In the genomic region with DNA sequence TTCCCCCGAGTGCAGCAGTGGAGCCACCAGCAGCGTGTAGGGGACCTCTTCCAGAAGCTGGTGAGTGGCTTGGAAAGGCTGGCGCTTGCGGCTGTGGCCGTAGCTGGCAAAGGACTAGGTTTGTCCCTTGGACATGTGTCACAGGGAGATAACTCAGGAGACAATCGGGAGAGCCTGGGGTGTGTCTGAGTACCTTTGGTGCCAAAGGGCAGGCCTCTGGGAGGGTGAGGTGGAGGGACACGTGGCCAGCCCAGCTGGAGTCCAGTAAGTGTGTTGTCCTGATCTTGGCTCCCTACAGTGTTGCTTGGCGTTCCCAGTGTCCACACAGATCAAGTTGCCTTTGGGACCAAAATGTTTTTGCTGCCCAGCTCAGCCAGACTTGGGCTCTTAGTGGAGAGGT, we compare ENCODE assay signal across 15 mouse cellular contexts.
A peak's percentile ranks its signal among the peaks of the same experiment; 100 is the strongest.
DNase-seq lines count a peak whose midpoint lies in the region; ATAC-seq lines count a peak whose summit lies in the region.
"Had no signal": no experiment of that assay in that cellular context is flagged by ENCODE, and none has a peak within 500 bp of the region (broad histone marks: within the 10 kb centered on the region; RNA-seq: fewer than 3 reads in every experiment).

No protein-coding gene starts in this region.

- peaks cover 4% of the 10 kb centered on the region; the same call in 1 of the 2 replicates for H3K9me3 ChIP-seq in kidney, embryonic 16.5 days (ENCODE audit: low read length)
- H3K9me3 ChIP-seq: stomach, embryonic 15.5 days had no signal

- 71% methylated on average over 8 of the region's 8 CpGs for WGBS in kidney, embryonic 16.5 days

- H3K27me3 ChIP-seq in kidney, embryonic 16.5 days (ENCODE audit: insufficient read depth, low read length), result no peaks in the 10 kb centered on the region
- H3K27me3 ChIP-seq: stomach, embryonic 15.5 days had no signal

- H3K4me2 ChIP-seq in kidney, embryonic 16.5 days (replicated peaks; ENCODE audit: low read depth, low read length), result no peak overlapping the region
- H3K4me2 ChIP-seq: lung, embryonic 14.5 days; stomach, embryonic 15.5 days had no signal

- ATAC-seq in kidney, embryonic 16.5 days (ENCODE audit: low FRiP score, low TSS enrichment), result no peak
- ATAC-seq in megakaryocyte-erythroid progenitor cell, adult 5-6 weeks (replicated peaks; ENCODE audit: low FRiP score, low TSS enrichment, poor library complexity, severe bottlenecking), result 0 out of 2 replicates have a peak, but pooled peaks have one; percentile 25

- no peaks in the 10 kb centered on the region for H3K4me1 ChIP-seq in kidney, embryonic 16.5 days (ENCODE audit: insufficient read depth, low read length)
- H3K4me1 ChIP-seq: stomach, embryonic 15.5 days had no signal

- no peak overlapping the region for H3K4me3 ChIP-seq in kidney, embryonic 16.5 days (ENCODE audit: low read length)
- H3K4me3 ChIP-seq: erythroblast, embryonic 14.5 days; myocyte; stomach, embryonic 15.5 days had no signal

- no peak overlapping the region for H3K27ac ChIP-seq in kidney, embryonic 16.5 days (ENCODE audit: low read length)
- H3K27ac ChIP-seq: kidney, postnatal 0 days; stomach, embryonic 15.5 days had no signal

- no peak overlapping the region for H3K9ac ChIP-seq in kidney, embryonic 16.5 days (replicated peaks; ENCODE audit: low read length)
- H3K9ac ChIP-seq: lung, embryonic 14.5 days; stomach, embryonic 15.5 days had no signal

- peaks cover 41% of the 10 kb centered on the region for H3K36me3 ChIP-seq in kidney, embryonic 16.5 days (ENCODE audit: insufficient read depth, low read length)
- H3K36me3 ChIP-seq: G1E had no signal

- DNase-seq in cerebellum, adult 18-20 months, result peak; percentile 49
- DNase-seq in cerebellum, adult 9-10 months, result no peak
- DNase-seq in kidney, adult 9 months, result peak; percentile 56
- peak; percentile 79 for DNase-seq in heart, adult 9 months (ENCODE audit: low spot score in 2 of 2)
- no peak for DNase-seq in urinary bladder, postnatal 25 days (ENCODE audit: low spot score)
- DNase-seq in lung, postnatal 4 days, result no peak
- DNase-seq: lung, embryonic 14.5 days; right cerebral cortex, postnatal 25 days had no signal

Comparison
In these comparisons a context has a peak if more than half of its experiments do, and no peak if none do; other contexts are left out.
1. DNase-seq: peak in cerebellum, adult 18-20 months (2 of 2), kidney, adult 9 months (single experiment) and heart, adult 9 months (2 of 2); none in cerebellum, adult 9-10 months (single experiment), urinary bladder, postnatal 25 days (single experiment) and lung, postnatal 4 days (0 of 2).